Mouse (Mus musculus) lung, embryonic 14.5 days (tissue): ENCODE data around the gene Tjp1. TPM values are rescaled to one million over a fixed set of nuclear protein-coding genes. Genes with fewer than 3 reads are reported as not detected.

Experiments
- ATAC-seq: fragments of 200-750 bp; cut with Nextera tagmentation; 2 replicates; pipeline ENCODE4 v1.8.0; 2017; ENCODE audit warnings: mild to moderate bottlenecking, moderate TSS enrichment, moderate library complexity; ENCODE audit not compliant: insufficient read depth
- DNase-seq: peaks from one replicate; pipeline ENCODE4 v3.0.0-alpha.2; 2015
- H3K27ac ChIP-seq: fragments of 300-500 bp; sonication (generic); 2 replicates; pipeline ENCODE4 v1.5.1; 2014; ENCODE audit warnings: low read depth, mild to moderate bottlenecking, moderate library complexity
- H3K27me3 ChIP-seq: fragments of 300-500 bp; sonication (generic); 2 replicates; pipeline ENCODE4 v1.6.1; 2014; ENCODE audit warnings: low read length, control low read depth; ENCODE audit not compliant: insufficient read depth
- H3K36me3 ChIP-seq: fragments of 300-500 bp; sonication (generic); 2 replicates; pipeline ENCODE4 v1.6.1; 2014; ENCODE audit warnings: control low read depth; ENCODE audit not compliant: insufficient read depth
- H3K4me1 ChIP-seq: fragments of 300-500 bp; sonication (generic); 2 replicates; pipeline ENCODE4 v1.6.1; 2014; ENCODE audit warnings: antibody characterized with exemption, control low read depth; ENCODE audit not compliant: insufficient read depth
- H3K4me2 ChIP-seq: fragments of 300-500 bp; sonication (generic); 2 replicates; pipeline ENCODE4 v1.6.1; 2014; ENCODE audit warnings: mild to moderate bottlenecking
- H3K4me3 ChIP-seq: fragments of 300-500 bp; sonication (generic); 2 replicates; pipeline ENCODE4 v1.5.1; 2014; ENCODE audit warnings: low read depth, low read length
- H3K9ac ChIP-seq: fragments of 300-500 bp; sonication (generic); 2 replicates; pipeline ENCODE4 v1.6.1; 2014
- H3K9me3 ChIP-seq: fragments of 300-500 bp; sonication (generic); 2 replicates; pipeline ENCODE4 v1.6.1; 2016; ENCODE audit warnings: low read depth, low read length, control low read depth
- CTCF ChIP-seq: IDR thresholded peaks from 2 replicates; pipeline ENCODE4 v1.5.1; 2016; ENCODE audit warnings: antibody characterized with exemption, low read depth
- WGBS: fragments of 180-500 bp; shearing (Covaris S2); extraction: QIAGEN DNeasy Blood & Tissue Kit; methylation state at CpG from one replicate; pipeline ENCODE4 v1.1.7; 2014; 5-methylcytosine and 5-hydroxymethylcytosine counted together
- polyA plus RNA-seq: library from polyadenylated mRNA; unstranded; fragments of >200 nt; fragmentation: Nextera tagmentation; extraction: Ambion mirVana; gene quantifications from 2 replicates; pipeline ENCODE4 v1.2.1, GENCODE M21; 2014

Gene Tjp1
- polyA plus RNA-seq, 1 experiment from 2014 or later: 32.2 TPM

DNA sequence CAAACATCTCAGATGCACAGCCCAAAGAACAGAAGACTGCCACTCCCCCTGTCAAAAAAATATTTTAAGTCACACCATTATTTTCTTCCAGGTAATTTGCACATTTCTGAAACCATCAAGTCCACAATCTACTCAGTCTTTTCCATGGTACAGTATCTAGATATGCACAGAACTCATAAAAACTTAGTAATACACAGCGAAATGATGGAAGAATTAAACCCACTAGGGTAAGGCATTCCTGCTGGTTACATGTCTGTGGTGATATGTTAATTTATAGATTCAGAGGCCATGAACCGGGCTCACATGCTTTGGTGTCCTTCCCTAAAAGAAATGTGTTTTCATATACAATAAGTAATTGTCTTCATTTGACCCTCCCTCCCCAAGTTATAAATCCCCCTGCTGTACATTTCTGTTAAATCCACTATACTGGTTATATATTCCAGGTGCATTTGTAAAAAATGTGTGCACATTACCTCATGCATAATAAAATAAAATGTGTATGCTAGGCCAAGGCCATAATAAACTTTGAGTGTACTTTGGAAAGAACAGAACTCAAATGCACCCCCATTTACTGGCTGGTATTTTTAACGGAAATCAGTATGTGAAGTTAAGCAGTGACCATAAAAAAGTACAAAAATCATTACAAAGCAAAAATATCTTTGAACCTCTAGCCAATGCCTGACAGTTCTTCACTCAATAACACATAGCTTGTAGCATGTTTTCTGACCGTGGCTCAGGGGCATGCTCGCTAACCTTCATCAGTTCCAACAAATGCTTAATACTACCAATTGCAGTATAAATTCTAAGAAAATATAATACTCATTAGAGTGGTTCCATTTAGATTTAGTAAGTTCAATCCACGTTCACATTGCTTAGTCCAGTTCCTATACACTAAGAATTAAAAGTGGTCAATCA lies 230.6 kb downstream of the Tjp1 start:
- no peaks in the 10 kb centered on the region for H3K9me3 ChIP-seq
- TF ChIP-seq CTCF: no peak
- DNase-seq (no peak), ATAC-seq (no peak)
- peaks cover 62% of the 10 kb centered on the region for H3K36me3 ChIP-seq
- no peak overlapping the region for H3K4me2 ChIP-seq
- H3K4me1 ChIP-seq: no peaks in the 10 kb centered on the region
- WGBS: 88% methylated on average over 6 of the region's 6 CpGs
- no peak overlapping the region for H3K9ac ChIP-seq
- no peak overlapping the region for H3K27ac ChIP-seq
- H3K27me3 ChIP-seq: no peaks in the 10 kb centered on the region
- H3K4me3 ChIP-seq: no peak overlapping the region

DNA sequence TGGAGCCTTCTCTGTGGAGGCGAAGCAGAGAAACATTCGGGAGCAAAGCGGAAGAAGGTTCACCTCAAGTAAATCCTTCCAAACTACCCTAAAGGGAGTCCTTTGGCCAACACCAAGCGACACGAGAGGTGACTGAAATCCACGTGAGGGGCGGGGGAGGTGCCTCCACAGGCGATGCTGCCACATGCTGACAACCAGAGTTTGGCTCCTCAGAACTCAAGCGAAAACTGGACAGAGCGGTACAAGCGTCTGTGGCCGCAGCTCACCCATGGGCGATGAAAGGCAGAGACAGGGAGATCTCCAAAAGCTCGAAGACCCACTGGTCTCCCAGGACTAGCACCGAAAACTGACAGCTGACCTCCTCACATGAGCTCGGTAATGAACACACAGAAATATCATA lies 244.7 kb downstream of the Tjp1 start:
- Histone ChIP-seq H3K36me3 (no peaks in the 10 kb centered on the region), H3K4me3 (no peak overlapping the region), H3K27me3 (no peaks in the 10 kb centered on the region), H3K4me2 (no peak overlapping the region), H3K27ac (no peak overlapping the region), H3K9me3 (no peaks in the 10 kb centered on the region), H3K4me1 (no peaks in the 10 kb centered on the region), H3K9ac (no peak overlapping the region)
- no peak for ATAC-seq
- DNase-seq: no peak
- no peak for TF ChIP-seq CTCF
- WGBS: 55% methylated on average over 16 of the region's 16 CpGs

DNA sequence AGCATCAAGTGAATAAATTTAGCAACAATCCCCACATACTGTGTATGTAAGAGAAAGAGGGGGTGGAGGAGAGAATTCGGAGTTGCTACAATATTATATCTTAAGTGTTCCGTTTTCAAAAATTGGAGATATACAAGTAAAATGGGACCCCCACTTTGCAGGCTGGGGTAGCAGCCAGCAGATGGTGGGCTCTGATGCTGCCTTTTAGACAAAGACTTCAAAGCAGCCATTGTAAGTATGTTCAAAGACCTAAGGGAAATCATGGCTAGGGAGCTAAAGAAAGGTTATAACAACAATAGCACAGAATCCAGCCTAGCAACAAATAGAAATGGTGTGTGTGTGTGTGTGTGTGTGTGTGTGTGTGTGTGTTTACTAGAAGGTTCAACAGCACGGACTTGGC lies 245.6 kb downstream of the Tjp1 start:
- no peak overlapping the region for H3K9ac ChIP-seq
- no peaks in the 10 kb centered on the region for H3K27me3 ChIP-seq
- no peak overlapping the region for H3K4me3 ChIP-seq
- H3K9me3 ChIP-seq: no peaks in the 10 kb centered on the region
- no peak overlapping the region for H3K27ac ChIP-seq
- H3K36me3 ChIP-seq: no peaks in the 10 kb centered on the region
- WGBS: 83% methylated on average over 3 of the region's 3 CpGs
- no peak for DNase-seq
- H3K4me1 ChIP-seq: no peaks in the 10 kb centered on the region
- no peak for TF ChIP-seq CTCF
- no peak for ATAC-seq
- H3K4me2 ChIP-seq: no peak overlapping the region

DNA sequence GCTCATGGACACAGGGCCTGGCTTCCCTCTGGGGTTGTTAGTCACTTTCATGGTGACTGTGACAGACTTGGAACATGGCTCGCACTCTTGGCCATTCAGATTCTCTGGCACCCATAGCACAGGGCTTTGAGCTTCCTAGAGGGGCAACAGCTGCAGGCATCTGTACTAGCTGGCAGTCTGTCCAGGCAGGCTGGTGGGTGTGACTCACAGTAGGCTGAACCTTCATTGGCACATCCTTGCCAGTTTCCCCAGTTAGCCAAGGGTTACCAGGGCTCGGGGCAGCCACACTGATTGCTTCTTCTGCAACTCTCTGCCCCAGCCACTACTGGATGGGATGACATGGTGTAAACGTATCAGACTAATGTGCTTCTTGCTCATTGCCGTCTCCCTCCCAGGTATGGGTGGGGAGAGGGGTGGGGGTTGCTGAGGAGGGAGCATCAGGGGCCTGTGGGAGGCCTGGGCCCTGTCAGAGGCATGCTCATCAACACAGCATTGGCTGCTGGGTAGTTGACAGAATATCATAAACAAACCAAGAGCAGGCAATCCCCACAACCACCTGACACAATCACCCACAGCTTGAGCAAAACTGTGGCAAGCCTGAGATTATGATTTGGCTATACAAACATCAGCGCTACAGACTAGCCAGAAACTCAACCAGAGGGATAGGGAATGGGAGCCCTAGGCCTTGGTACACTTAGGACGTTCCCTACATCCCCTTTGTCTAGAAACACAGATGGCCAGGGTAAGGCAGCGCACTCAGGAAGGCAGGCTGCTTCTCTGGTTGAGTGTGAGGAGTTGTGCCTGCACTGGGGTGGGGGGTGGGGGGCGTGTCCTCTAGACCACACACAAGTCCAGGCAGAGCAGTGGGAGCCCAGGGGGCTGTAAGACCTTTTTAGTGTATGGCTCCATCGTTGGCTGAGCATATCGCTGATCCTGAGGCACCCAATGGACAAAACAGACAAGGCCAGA lies 246.4 kb downstream of the Tjp1 start:
- 53% methylated on average over 10 of the region's 10 CpGs for WGBS
- DNase-seq: peak; percentile 40

DNA sequence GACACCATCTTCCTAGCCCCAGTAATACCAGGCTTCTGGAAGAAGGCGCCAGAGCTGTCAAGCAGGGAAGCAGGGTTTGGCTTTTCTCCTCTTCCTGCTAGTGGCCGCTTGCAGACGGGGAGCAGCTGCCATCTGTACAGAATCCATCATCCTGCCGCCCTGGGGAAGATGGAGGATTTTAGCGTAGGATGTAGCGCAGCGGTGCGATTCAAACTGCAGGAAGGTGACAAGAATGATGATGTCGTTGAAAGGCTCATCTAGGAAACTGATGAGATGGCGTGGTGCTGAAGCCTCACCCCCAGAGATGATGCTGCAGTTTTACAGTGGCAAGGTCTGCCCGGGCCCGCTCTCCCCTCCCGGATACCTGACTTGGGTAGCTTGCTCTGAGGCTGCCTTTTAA lies 248.3 kb downstream of the Tjp1 start:
- Histone ChIP-seq H3K9ac (no peak overlapping the region), H3K36me3 (no peaks in the 10 kb centered on the region), H3K4me2 (no peak overlapping the region), H3K9me3 (no peaks in the 10 kb centered on the region), H3K27ac (no peak overlapping the region), H3K4me1 (no peaks in the 10 kb centered on the region), H3K4me3 (no peak overlapping the region), H3K27me3 (no peaks in the 10 kb centered on the region)
- no peak for TF ChIP-seq CTCF
- ATAC-seq: no peak
- 40% methylated on average over 13 of the region's 13 CpGs for WGBS
- DNase-seq: peak; percentile 53

More for the DNA sequence above, 246.4 kb downstream of the Tjp1 start:
- H3K4me1 ChIP-seq: no peaks in the 10 kb centered on the region
- no peak overlapping the region for H3K4me3 ChIP-seq
- no peak overlapping the region for H3K4me2 ChIP-seq
- no peak overlapping the region for H3K27ac ChIP-seq
- no peaks in the 10 kb centered on the region for H3K9me3 ChIP-seq
- no peaks in the 10 kb centered on the region for H3K36me3 ChIP-seq
- TF ChIP-seq CTCF: no peak
- H3K27me3 ChIP-seq: no peaks in the 10 kb centered on the region
- H3K9ac ChIP-seq: no peak overlapping the region
- ATAC-seq: peak; percentile 71

DNA sequence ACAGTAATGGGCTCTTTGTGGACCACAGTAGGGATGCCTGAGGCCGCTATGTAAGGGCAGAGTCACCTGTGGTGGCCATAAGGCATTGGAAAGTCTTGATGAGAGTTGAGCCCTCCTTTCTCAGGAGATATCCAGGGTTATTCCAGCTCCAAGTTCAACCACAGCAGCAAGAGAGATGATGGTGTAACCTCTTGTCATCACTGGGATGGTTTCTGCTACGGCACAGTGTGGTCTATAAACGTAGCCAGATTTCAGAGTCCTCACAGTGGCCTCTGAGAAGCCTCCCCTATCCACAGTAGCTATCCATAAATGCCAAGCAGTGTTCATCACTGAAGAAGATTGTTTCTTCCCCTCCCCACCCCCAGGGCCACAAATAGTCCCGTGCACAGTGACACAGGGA lies 251.8 kb downstream of the Tjp1 start:
- H3K4me3 ChIP-seq: no peak overlapping the region
- H3K27ac ChIP-seq: no peak overlapping the region
- no peak for TF ChIP-seq CTCF
- H3K9ac ChIP-seq: no peak overlapping the region
- H3K4me2 ChIP-seq: no peak overlapping the region
- no peaks in the 10 kb centered on the region for H3K4me1 ChIP-seq
- WGBS: 85% methylated on average over 4 of the region's 4 CpGs
- no peaks in the 10 kb centered on the region for H3K9me3 ChIP-seq
- DNase-seq (no peak), ATAC-seq (no peak)
- no peaks in the 10 kb centered on the region for H3K27me3 ChIP-seq
- no peaks in the 10 kb centered on the region for H3K36me3 ChIP-seq

DNA sequence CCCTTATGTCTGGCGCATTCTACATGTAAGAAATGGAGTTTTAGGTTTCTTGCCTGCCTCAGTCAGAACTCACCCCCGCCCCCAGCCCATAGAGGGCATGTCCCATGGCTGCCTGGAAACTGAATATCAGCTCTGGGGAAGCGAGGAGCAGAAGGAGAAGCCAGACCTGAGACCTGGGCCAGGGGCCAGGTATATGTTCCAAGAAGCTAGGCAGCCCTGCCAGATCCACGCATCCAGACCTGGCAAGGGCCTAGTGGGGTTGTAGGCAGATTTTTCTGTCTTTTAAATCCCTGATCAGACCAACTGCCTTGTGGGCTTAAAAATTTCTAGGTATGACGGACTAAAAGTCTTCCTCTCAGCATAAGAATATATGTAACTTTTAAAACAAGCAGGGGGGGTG lies 253.4 kb downstream of the Tjp1 start:
- no peaks in the 10 kb centered on the region for H3K9me3 ChIP-seq
- no peaks in the 10 kb centered on the region for H3K36me3 ChIP-seq
- no peaks in the 10 kb centered on the region for H3K4me1 ChIP-seq
- TF ChIP-seq CTCF: no peak
- ATAC-seq (no peak), DNase-seq (no peak)
- H3K9ac ChIP-seq: no peak overlapping the region
- 80% methylated on average over 5 of the region's 5 CpGs for WGBS
- no peak overlapping the region for H3K4me3 ChIP-seq
- no peak overlapping the region for H3K4me2 ChIP-seq
- no peak overlapping the region for H3K27ac ChIP-seq
- no peaks in the 10 kb centered on the region for H3K27me3 ChIP-seq
